Mouse (Mus musculus) heart, postnatal 0 days (tissue): ENCODE data around the gene Gatb.

Experiments
- CTCF ChIP-seq: IDR thresholded peaks from 2 replicates; pipeline ENCODE4 v1.5.1; 2016; ENCODE audit warnings: antibody characterized with exemption, control low read depth, low read depth
- EP300 ChIP-seq: IDR thresholded peaks from 2 replicates; pipeline ENCODE4 v1.6.1; 2016; ENCODE audit warnings: antibody characterized with exemption, low read depth

DNA sequence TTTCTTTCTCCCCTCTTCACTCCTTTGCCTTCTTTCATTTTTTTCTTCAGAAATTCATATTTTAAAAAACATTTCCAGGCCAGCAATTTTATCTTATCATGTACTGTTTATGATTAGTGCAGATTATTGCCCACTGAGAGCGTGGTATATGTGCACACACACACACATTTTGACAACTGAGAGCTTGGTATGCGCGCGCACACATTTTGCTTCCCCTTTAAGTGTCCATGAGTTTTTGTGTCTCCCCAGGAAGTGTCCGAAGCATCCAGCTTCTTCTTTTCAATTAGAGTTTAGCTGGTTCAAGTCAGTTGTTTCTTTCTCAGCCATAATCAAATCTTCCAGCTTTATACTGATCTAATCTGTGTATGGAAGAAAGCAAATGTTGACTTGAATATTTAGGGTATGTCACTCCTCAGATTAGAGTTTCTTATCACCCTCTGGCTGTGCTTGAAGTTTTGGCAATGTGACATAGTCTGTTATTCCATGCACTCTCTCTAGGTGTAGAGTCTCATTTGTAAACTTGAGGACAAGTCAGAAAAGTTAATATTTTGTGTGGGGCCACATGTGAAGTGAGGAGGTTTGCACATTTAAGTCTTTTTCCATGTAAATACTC is 18.8 kb downstream of the Gatb start:
- no peak for TF ChIP-seq CTCF
- TF ChIP-seq EP300: no peak
